Mouse (Mus musculus): ENCODE results near the gene Cdc5l. TPM values are rescaled to one million over a fixed set of nuclear protein-coding genes. Genes with fewer than 3 reads are reported as not detected.

Gene Cdc5l
- polyA plus RNA-seq (2015; fragmentation: Nextera tagmentation; extraction: Ambion mirVana) = 27.1 and 29.6 TPM in 2 replicates

GRCm38 (mm10) chr17:45433419-45434261, at the start of gene Cdc5l:
Gene Cdc5l (minus strand): TSS chr17:45433737.

GRCm38 (mm10) chr17:45474669-45475465, 41.3 kb upstream of the Cdc5l start, which contains the start of gene Spats1:
Gene Spats1 (minus strand): TSS chr17:45475415.

Other genes starting within 250 kb of the Cdc5l start
- 0.16 TPM in 1 of 2 replicates, not detected in the other for gene Spats1, start 41.7 kb upstream of the Cdc5l start, polyA plus RNA-seq (2015; fragmentation: Nextera tagmentation; extraction: Ambion mirVana)
- 6.2 and 7.2 TPM in 2 replicates for gene Aars2, start 73.1 kb upstream of the Cdc5l start, polyA plus RNA-seq (2015; fragmentation: Nextera tagmentation; extraction: Ambion mirVana)
- 0.13 TPM in 1 of 2 replicates, not detected in the other for gene Tcte1, start 89.7 kb upstream of the Cdc5l start, polyA plus RNA-seq (2015; fragmentation: Nextera tagmentation; extraction: Ambion mirVana)
- 0.47 and 0.65 TPM in 2 replicates for gene Tmem151b, start 115.9 kb upstream of the Cdc5l start, polyA plus RNA-seq (2015; fragmentation: Nextera tagmentation; extraction: Ambion mirVana)
- gene Nfkbie, start 122.0 kb upstream of the Cdc5l start, polyA plus RNA-seq (2015; fragmentation: Nextera tagmentation; extraction: Ambion mirVana) = 3.5 and 3.8 TPM in 2 replicates
- 87.4 and 92.8 TPM in 2 replicates for gene Slc35b2, start 130.1 kb upstream of the Cdc5l start, polyA plus RNA-seq (2015; fragmentation: Nextera tagmentation; extraction: Ambion mirVana)
- 876 and 897 TPM in 2 replicates for gene Hsp90ab1, start 139.5 kb upstream of the Cdc5l start, polyA plus RNA-seq (2015; fragmentation: Nextera tagmentation; extraction: Ambion mirVana)
- gene Slc29a1, start 165.9 kb upstream of the Cdc5l start, polyA plus RNA-seq (2015; fragmentation: Nextera tagmentation; extraction: Ambion mirVana) = 106 and 125 TPM in 2 replicates
- gene Mymx, start 168.4 kb upstream of the Cdc5l start, polyA plus RNA-seq (2015; fragmentation: Nextera tagmentation; extraction: Ambion mirVana) = not detected in 2 replicates
- 0.68 and 0.75 TPM in 2 replicates for gene Capn11, start 225.6 kb upstream of the Cdc5l start, polyA plus RNA-seq (2015; fragmentation: Nextera tagmentation; extraction: Ambion mirVana)